Mouse (Mus musculus) cerebellum, adult 2 months (tissue): ENCODE measurements around the gene Ap5s1.

ENCODE experiments used
- CTCF ChIP-seq: fragments of 200-500 bp; IDR thresholded peaks from 2 replicates; pipeline ENCODE4 v1.5.1; 2011; ENCODE audit warnings: low read depth, mild to moderate bottlenecking, control low read depth, low read length, moderate library complexity, borderline replicate concordance; ENCODE audit not compliant: insufficient read depth
- POLR2A ChIP-seq: fragments of 200-500 bp; IDR thresholded peaks from 2 replicates; pipeline ENCODE4 v1.6.1; 2011; ENCODE audit warnings: low read length, control low read depth, borderline replicate concordance; ENCODE audit not compliant: insufficient read depth

GRCm38 (mm10) chr2:131172322-131172721 is 34.6 kb upstream of the Ap5s1 start:
- TF ChIP-seq POLR2A: no peak
- no peak for TF ChIP-seq CTCF
